Mouse (Mus musculus): ENCODE measurements around the gene Cinp. TPM values are rescaled to one million over a fixed set of nuclear protein-coding genes. Genes with fewer than 3 reads are reported as not detected.

Gene Cinp
- polyA plus RNA-seq, 1 experiment from 2014 or later, result 78.4 TPM

- H3K27ac ChIP-seq (ENCODE audit: low read length), result no peak overlapping the region
These were observed 47.0 kb downstream of the Cinp start for GRCm38 (mm10) chr12:110841731-110842493.

DNA sequence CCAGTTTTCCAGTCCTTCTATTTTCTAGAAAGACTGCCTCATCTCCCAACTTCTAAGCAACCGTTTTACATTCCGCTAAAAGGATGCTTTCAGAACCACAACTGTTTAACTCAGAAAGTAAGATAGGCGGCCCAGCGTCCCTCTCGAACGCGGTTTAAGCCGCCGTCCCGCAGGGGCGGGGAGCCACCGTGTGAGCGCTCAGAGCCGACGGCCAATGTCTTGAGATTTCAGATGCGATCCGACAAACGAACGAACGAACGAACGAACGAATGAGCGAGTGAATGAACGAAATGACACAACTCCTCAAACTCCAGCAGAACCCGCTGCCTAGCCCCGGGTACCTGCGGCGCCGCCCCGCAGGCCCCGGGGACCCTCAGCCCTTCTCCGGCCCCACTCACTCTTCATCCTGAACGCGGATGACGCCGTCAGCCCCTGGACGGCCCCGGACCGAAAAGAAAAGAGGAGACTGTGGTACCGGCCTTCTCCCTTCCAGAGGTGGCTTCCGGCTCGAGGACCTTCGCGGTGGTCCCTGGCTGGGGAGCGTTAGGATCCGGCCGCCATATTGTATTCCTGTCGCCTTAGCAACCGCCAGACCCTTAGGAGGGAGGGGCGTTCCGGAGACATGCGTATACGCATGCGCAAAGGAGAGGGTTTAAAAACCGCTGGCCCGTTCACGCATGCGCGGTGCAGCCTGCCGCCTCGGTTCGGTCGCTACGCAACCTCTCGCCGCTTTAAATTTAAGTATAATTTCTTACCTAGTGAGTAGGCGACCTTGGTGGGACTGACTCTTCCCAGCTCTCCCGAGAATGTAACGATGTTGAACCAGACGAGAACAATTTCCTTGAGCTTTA is 48.4 kb downstream of the Cinp start, which contains the start of gene Mok:
Gene Mok (minus strand): TSS at position 592 of the 851 bp plus-strand sequence.
- peak; percentile 55; the same call in 1 of the 2 replicates for ATAC-seq (ENCODE audit: insufficient read depth, low FRiP score)
- Histone ChIP-seq H3K27me3 (ENCODE audit: control insufficient read depth, insufficient read depth, low read length) (no peaks in the 10 kb centered on the region), H3K4me1 (ENCODE audit: control insufficient read depth, insufficient read depth, low read length) (peaks cover 17% of the 10 kb centered on the region), H3K9me3 (replicated peaks; ENCODE audit: control insufficient read depth, low read length) (no peaks in the 10 kb centered on the region), H3K4me2 (ENCODE audit: low read depth, low read length) (peak within 1 kb of the TSS; percentile 63), H3K27ac (ENCODE audit: low read length) (no peak within 1 kb of the TSS; the same call in 1 of the 2 replicates), H3K4me3 (replicated peaks; ENCODE audit: low read length) (peak within 1 kb of the TSS; percentile 88), H3K36me3 (ENCODE audit: control insufficient read depth, insufficient read depth, low read length) (no peaks in the 10 kb centered on the region), H3K9ac (ENCODE audit: low read length) (peak within 1 kb of the TSS; percentile 79)
- WGBS, result under 1% methylated on average over 71 of the region's 71 CpGs

More at GRCm38 (mm10) chr12:110841731-110842493, 47.0 kb downstream of the Cinp start:
- Histone ChIP-seq H3K4me1 (ENCODE audit: control insufficient read depth, insufficient read depth, low read length) (peaks cover 22% of the 10 kb centered on the region), H3K9ac (ENCODE audit: low read length) (no peak overlapping the region), H3K4me2 (ENCODE audit: low read depth, low read length) (no peak overlapping the region), H3K36me3 (ENCODE audit: control insufficient read depth, insufficient read depth, low read length) (no peaks in the 10 kb centered on the region), H3K4me3 (replicated peaks; ENCODE audit: low read length) (no peak overlapping the region), H3K27me3 (ENCODE audit: control insufficient read depth, insufficient read depth, low read length) (no peaks in the 10 kb centered on the region), H3K9me3 (replicated peaks; ENCODE audit: control insufficient read depth, low read length) (no peaks in the 10 kb centered on the region)
- ATAC-seq (ENCODE audit: insufficient read depth, low FRiP score), result no peak
- WGBS, result 68% methylated on average over 5 of the region's 5 CpGs

GRCm38 (mm10) chr12:110837850-110838249 is 51.1 kb downstream of the Cinp start:
- peaks cover 6% of the 10 kb centered on the region for H3K4me1 ChIP-seq (ENCODE audit: control insufficient read depth, insufficient read depth, low read length)
- WGBS, result 90% methylated on average over 8 of the region's 8 CpGs
- H3K9me3 ChIP-seq (replicated peaks; ENCODE audit: control insufficient read depth, low read length), result no peaks in the 10 kb centered on the region
- no peaks in the 10 kb centered on the region for H3K36me3 ChIP-seq (ENCODE audit: control insufficient read depth, insufficient read depth, low read length)
- no peak overlapping the region for H3K9ac ChIP-seq (ENCODE audit: low read length)
- no peak overlapping the region for H3K27ac ChIP-seq (ENCODE audit: low read length)
- no peak for ATAC-seq (ENCODE audit: insufficient read depth, low FRiP score)
- no peak overlapping the region for H3K4me2 ChIP-seq (ENCODE audit: low read depth, low read length)
- H3K27me3 ChIP-seq (ENCODE audit: control insufficient read depth, insufficient read depth, low read length), result no peaks in the 10 kb centered on the region
- H3K4me3 ChIP-seq (replicated peaks; ENCODE audit: low read length), result no peak overlapping the region

GRCm38 (mm10) chr12:110837192-110837841 is 51.6 kb downstream of the Cinp start:
- Histone ChIP-seq H3K9me3 (replicated peaks; ENCODE audit: control insufficient read depth, low read length) (no peaks in the 10 kb centered on the region), H3K36me3 (ENCODE audit: control insufficient read depth, insufficient read depth, low read length) (no peaks in the 10 kb centered on the region), H3K27ac (ENCODE audit: low read length) (no peak overlapping the region), H3K4me3 (replicated peaks; ENCODE audit: low read length) (no peak overlapping the region), H3K4me2 (ENCODE audit: low read depth, low read length) (no peak overlapping the region), H3K9ac (ENCODE audit: low read length) (no peak overlapping the region), H3K27me3 (ENCODE audit: control insufficient read depth, insufficient read depth, low read length) (no peaks in the 10 kb centered on the region), H3K4me1 (ENCODE audit: control insufficient read depth, insufficient read depth, low read length) (peaks cover 6% of the 10 kb centered on the region)
- 42% methylated on average over 5 of the region's 5 CpGs for WGBS
- ATAC-seq (ENCODE audit: insufficient read depth, low FRiP score), result no peak

DNA sequence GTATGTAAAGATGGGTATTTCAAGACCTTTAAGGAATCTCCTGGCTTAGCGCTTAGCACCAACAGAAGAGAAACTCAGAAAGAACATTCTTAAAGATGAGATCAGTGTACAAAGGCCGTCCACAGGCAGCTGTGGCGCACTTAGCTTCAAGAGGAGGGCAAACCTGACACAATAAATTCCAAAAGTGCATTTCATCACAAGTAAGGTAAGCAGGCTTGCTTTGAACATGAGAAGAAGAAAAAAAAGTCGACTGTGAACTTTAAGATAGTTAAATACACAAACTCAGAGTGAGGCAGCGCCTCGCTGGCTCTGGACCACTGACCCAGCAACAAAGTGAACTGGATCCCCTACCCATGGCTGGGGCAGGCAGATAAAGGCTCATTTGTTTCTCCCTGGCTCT is 52.2 kb downstream of the Cinp start:
- H3K36me3 ChIP-seq (ENCODE audit: control insufficient read depth, insufficient read depth, low read length), result no peaks in the 10 kb centered on the region
- peaks cover 6% of the 10 kb centered on the region for H3K4me1 ChIP-seq (ENCODE audit: control insufficient read depth, insufficient read depth, low read length)
- 33% methylated on average over 6 of the region's 6 CpGs for WGBS
- H3K4me2 ChIP-seq (ENCODE audit: low read depth, low read length), result no peak overlapping the region
- no peak overlapping the region for H3K27ac ChIP-seq (ENCODE audit: low read length)
- H3K27me3 ChIP-seq (ENCODE audit: control insufficient read depth, insufficient read depth, low read length), result no peaks in the 10 kb centered on the region
- H3K4me3 ChIP-seq (replicated peaks; ENCODE audit: low read length), result no peak overlapping the region
- H3K9ac ChIP-seq (ENCODE audit: low read length), result no peak overlapping the region
- no peaks in the 10 kb centered on the region for H3K9me3 ChIP-seq (replicated peaks; ENCODE audit: control insufficient read depth, low read length)
- no peak for ATAC-seq (ENCODE audit: insufficient read depth, low FRiP score)

- H3K36me3 ChIP-seq (ENCODE audit: control insufficient read depth, insufficient read depth, low read length), result no peaks in the 10 kb centered on the region
- H3K4me3 ChIP-seq (replicated peaks; ENCODE audit: low read length), result no peak overlapping the region
- 90% methylated on average over 3 of the region's 3 CpGs for WGBS
- H3K27ac ChIP-seq (ENCODE audit: low read length), result no peak overlapping the region
- H3K9me3 ChIP-seq (replicated peaks; ENCODE audit: control insufficient read depth, low read length), result no peaks in the 10 kb centered on the region
- H3K4me2 ChIP-seq (ENCODE audit: low read depth, low read length), result no peak overlapping the region
- peaks cover 5% of the 10 kb centered on the region for H3K4me1 ChIP-seq (ENCODE audit: control insufficient read depth, insufficient read depth, low read length)
- no peak for ATAC-seq (ENCODE audit: insufficient read depth, low FRiP score)
- no peaks in the 10 kb centered on the region for H3K27me3 ChIP-seq (ENCODE audit: control insufficient read depth, insufficient read depth, low read length)
- no peak overlapping the region for H3K9ac ChIP-seq (ENCODE audit: low read length)
These were observed 53.8 kb downstream of the Cinp start for GRCm38 (mm10) chr12:110835182-110835581.

GRCm38 (mm10) chr12:110830293-110831024 is 58.5 kb downstream of the Cinp start:
- no peak overlapping the region for H3K9ac ChIP-seq (ENCODE audit: low read length)
- H3K36me3 ChIP-seq (ENCODE audit: control insufficient read depth, insufficient read depth, low read length), result no peaks in the 10 kb centered on the region
- H3K4me1 ChIP-seq (ENCODE audit: control insufficient read depth, insufficient read depth, low read length), result no peaks in the 10 kb centered on the region
- H3K4me2 ChIP-seq (ENCODE audit: low read depth, low read length), result no peak overlapping the region
- no peak for ATAC-seq (ENCODE audit: insufficient read depth, low FRiP score)
- no peak overlapping the region for H3K4me3 ChIP-seq (replicated peaks; ENCODE audit: low read length)
- no peak overlapping the region for H3K27ac ChIP-seq (ENCODE audit: low read length)
- no peaks in the 10 kb centered on the region for H3K9me3 ChIP-seq (replicated peaks; ENCODE audit: control insufficient read depth, low read length)
- no peaks in the 10 kb centered on the region for H3K27me3 ChIP-seq (ENCODE audit: control insufficient read depth, insufficient read depth, low read length)
- WGBS, result 84% methylated on average over 10 of the region's 11 CpGs

- Histone ChIP-seq H3K27me3 (ENCODE audit: control insufficient read depth, insufficient read depth, low read length) (no peaks in the 10 kb centered on the region), H3K9ac (ENCODE audit: low read length) (no peak overlapping the region), H3K4me1 (ENCODE audit: control insufficient read depth, insufficient read depth, low read length) (no peaks in the 10 kb centered on the region), H3K27ac (ENCODE audit: low read length) (no peak overlapping the region), H3K36me3 (ENCODE audit: control insufficient read depth, insufficient read depth, low read length) (no peaks in the 10 kb centered on the region), H3K9me3 (replicated peaks; ENCODE audit: control insufficient read depth, low read length) (no peaks in the 10 kb centered on the region), H3K4me3 (replicated peaks; ENCODE audit: low read length) (no peak overlapping the region), H3K4me2 (ENCODE audit: low read depth, low read length) (no peak overlapping the region)
- ATAC-seq (ENCODE audit: insufficient read depth, low FRiP score), result no peak
- 93% methylated on average over 4 of the region's 4 CpGs for WGBS
These were observed 60.0 kb downstream of the Cinp start for GRCm38 (mm10) chr12:110828908-110829307.
